Mouse (Mus musculus): ENCODE measurements at regions not wholly inside any gene's neighbourhood (a gene's known extent, or its start where the extent isn't known, plus 50 kb on each side); places are given as distances from the start of the nearest gene placed in this dataset.

- TF ChIP-seq CTCF (IDR thresholded peaks at IDR 0.05; ENCODE audit: low read depth) (no peak), EP300 (IDR thresholded peaks at IDR 0.05; ENCODE audit: low read depth) (no peak)
Measured at GRCm38 (mm10) chr17:74122944-74123343, 75.2 kb upstream of the Srd5a2 start.

Measured in liver, embryonic 14.5 days (tissue).